Mouse (Mus musculus): ENCODE data around the gene Gm20388. TPM values are rescaled to one million over a fixed set of nuclear protein-coding genes. Genes with fewer than 3 reads are reported as not detected.
A peak's percentile ranks its signal among the peaks of the same experiment; 100 is the strongest.

Gm20388 gene
- total RNA-seq, 1 experiment from 2014 or later, result 10.0 TPM

- no peak for ATAC-seq (replicated peaks; ENCODE audit: insufficient number of reproducible peaks, low FRiP score, low TSS enrichment, poor library complexity, severe bottlenecking)
These were observed 3367.8 kb downstream of the Gm20388 start for GRCm38 (mm10) chr8:123278445-123278844.

GRCm38 (mm10) chr8:123279828-123280227 is 3369.2 kb downstream of the Gm20388 start:
- ATAC-seq (replicated peaks; ENCODE audit: insufficient number of reproducible peaks, low FRiP score, low TSS enrichment, poor library complexity, severe bottlenecking), result peak; percentile 43

- ATAC-seq (replicated peaks; ENCODE audit: insufficient number of reproducible peaks, low FRiP score, low TSS enrichment, poor library complexity, severe bottlenecking), result peak; percentile 72
These were observed 3369.9 kb downstream of the Gm20388 start for GRCm38 (mm10) chr8:123280302-123281094.

- 0 out of 2 replicates have a peak, but pooled peaks have one; percentile 28 for ATAC-seq (replicated peaks; ENCODE audit: insufficient number of reproducible peaks, low FRiP score, low TSS enrichment, poor library complexity, severe bottlenecking)
These were observed 3372.4 kb downstream of the Gm20388 start for GRCm38 (mm10) chr8:123282994-123283393.

- ATAC-seq (replicated peaks; ENCODE audit: insufficient number of reproducible peaks, low FRiP score, low TSS enrichment, poor library complexity, severe bottlenecking), result no peak
These were observed 3373.3 kb downstream of the Gm20388 start for GRCm38 (mm10) chr8:123283991-123284390.

- ATAC-seq (replicated peaks; ENCODE audit: insufficient number of reproducible peaks, low FRiP score, low TSS enrichment, poor library complexity, severe bottlenecking), result no peak
These were observed 3373.9 kb downstream of the Gm20388 start for GRCm38 (mm10) chr8:123284493-123284892.

- no peak for ATAC-seq (replicated peaks; ENCODE audit: insufficient number of reproducible peaks, low FRiP score, low TSS enrichment, poor library complexity, severe bottlenecking)
These were observed 3376.7 kb downstream of the Gm20388 start for GRCm38 (mm10) chr8:123287362-123287761.

GRCm38 (mm10) chr8:123290166-123290565 is 3379.5 kb downstream of the Gm20388 start:
- ATAC-seq (replicated peaks; ENCODE audit: insufficient number of reproducible peaks, low FRiP score, low TSS enrichment, poor library complexity, severe bottlenecking), result peak; percentile 78

GRCm38 (mm10) chr8:123290679-123291078 is 3380.0 kb downstream of the Gm20388 start:
- no peak for ATAC-seq (replicated peaks; ENCODE audit: insufficient number of reproducible peaks, low FRiP score, low TSS enrichment, poor library complexity, severe bottlenecking)

- no peak for ATAC-seq (replicated peaks; ENCODE audit: insufficient number of reproducible peaks, low FRiP score, low TSS enrichment, poor library complexity, severe bottlenecking)
These were observed 3381.1 kb downstream of the Gm20388 start for GRCm38 (mm10) chr8:123291716-123292115.

- no peak for ATAC-seq (replicated peaks; ENCODE audit: insufficient number of reproducible peaks, low FRiP score, low TSS enrichment, poor library complexity, severe bottlenecking)
These were observed 3381.6 kb downstream of the Gm20388 start for GRCm38 (mm10) chr8:123292281-123292680.

- no peak for ATAC-seq (replicated peaks; ENCODE audit: insufficient number of reproducible peaks, low FRiP score, low TSS enrichment, poor library complexity, severe bottlenecking)
These were observed 3382.1 kb downstream of the Gm20388 start for GRCm38 (mm10) chr8:123292785-123293184.

- ATAC-seq (replicated peaks; ENCODE audit: insufficient number of reproducible peaks, low FRiP score, low TSS enrichment, poor library complexity, severe bottlenecking), result no peak
These were observed 3387.7 kb downstream of the Gm20388 start for GRCm38 (mm10) chr8:123298301-123298700.

- ATAC-seq (replicated peaks; ENCODE audit: insufficient number of reproducible peaks, low FRiP score, low TSS enrichment, poor library complexity, severe bottlenecking), result no peak
These were observed 3398.1 kb downstream of the Gm20388 start for GRCm38 (mm10) chr8:123308738-123309137.

- ATAC-seq (replicated peaks; ENCODE audit: insufficient number of reproducible peaks, low FRiP score, low TSS enrichment, poor library complexity, severe bottlenecking), result no peak
These were observed 3407.3 kb downstream of the Gm20388 start for GRCm38 (mm10) chr8:123317781-123318466.

GRCm38 (mm10) chr8:123318467-123318911 is 3407.8 kb downstream of the Gm20388 start, which contains the start of gene Fanca:
TSS of gene Fanca (minus strand) at chr8:123318576.
- ATAC-seq (replicated peaks; ENCODE audit: insufficient number of reproducible peaks, low FRiP score, low TSS enrichment, poor library complexity, severe bottlenecking), result peak; percentile 98

GRCm38 (mm10) chr8:123319522-123320164 is 3409.0 kb downstream of the Gm20388 start:
- 0 out of 2 replicates have a peak, but pooled peaks have one; percentile 50 for ATAC-seq (replicated peaks; ENCODE audit: insufficient number of reproducible peaks, low FRiP score, low TSS enrichment, poor library complexity, severe bottlenecking)

- ATAC-seq (replicated peaks; ENCODE audit: insufficient number of reproducible peaks, low FRiP score, low TSS enrichment, poor library complexity, severe bottlenecking), result no peak
These were observed 3417.9 kb downstream of the Gm20388 start for GRCm38 (mm10) chr8:123328552-123328951.

GRCm38 (mm10) chr8:123329350-123329749 is 3418.7 kb downstream of the Gm20388 start:
- no peak for ATAC-seq (replicated peaks; ENCODE audit: insufficient number of reproducible peaks, low FRiP score, low TSS enrichment, poor library complexity, severe bottlenecking)

All from monocyte, adult 5-6 weeks (primary cell).